Mouse (Mus musculus): ENCODE results near the gene Fgfr2.

- TF ChIP-seq MYOG (IDR thresholded peaks at IDR 0.05; ENCODE audit: control insufficient read depth in 1 of 3, insufficient read depth in 1 of 3, insufficient read length in 2 of 3, low read depth in 2 of 3) (no peak), SRF (IDR thresholded peaks at IDR 0.05; ENCODE audit: control insufficient read depth, insufficient read length, low read depth) (no peak), POLR2A (IDR thresholded peaks at IDR 0.05; ENCODE audit: insufficient read length, low read depth) (no peak), TCF12 (IDR thresholded peaks at IDR 0.05; ENCODE audit: insufficient read depth, poor library complexity, severe bottlenecking) (no peak), TCF3 (IDR thresholded peaks at IDR 0.05; ENCODE audit: insufficient read length, low read depth) (no peak), E2F4 (IDR thresholded peaks at IDR 0.05; ENCODE audit: insufficient read depth) (no peak), MAX (IDR thresholded peaks at IDR 0.05; ENCODE audit: low read depth) (no peak)
Observed at GRCm38 (mm10) chr7:132393014-132393406, 730.1 kb downstream of the Fgfr2 start.
